Mouse (Mus musculus) embryo, embryonic 9.5 days (tissue): ENCODE measurements around the gene Ror2.
A peak's percentile ranks its signal among the peaks of the same experiment; 100 is the strongest.

Source experiments
- DNase-seq: peaks from one replicate; pipeline ENCODE4 v3.0.0-alpha.2; 2017; ENCODE audit errors: extremely low spot score

The Ror2 gene

DNA sequence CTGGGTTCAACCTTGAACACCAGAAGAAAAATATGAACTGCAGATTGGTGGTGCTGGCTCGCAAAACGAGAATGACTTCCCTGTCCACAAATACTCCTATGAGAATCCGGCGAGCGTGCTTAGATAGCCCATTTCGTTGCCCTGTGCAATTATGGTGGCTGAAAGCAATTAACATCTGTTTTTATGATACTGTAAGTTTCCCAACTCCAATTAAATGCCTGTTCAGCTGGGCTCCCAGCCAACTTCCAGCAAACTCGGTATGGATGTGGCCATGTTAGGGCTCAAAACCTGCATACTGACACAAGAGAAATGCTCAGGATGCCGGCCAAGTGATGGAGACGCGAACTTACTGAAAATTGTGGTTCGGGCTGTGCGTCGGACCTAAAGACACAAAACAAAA, 155.4 kb downstream of the Ror2 start:
- DNase-seq: no peak

DNA sequence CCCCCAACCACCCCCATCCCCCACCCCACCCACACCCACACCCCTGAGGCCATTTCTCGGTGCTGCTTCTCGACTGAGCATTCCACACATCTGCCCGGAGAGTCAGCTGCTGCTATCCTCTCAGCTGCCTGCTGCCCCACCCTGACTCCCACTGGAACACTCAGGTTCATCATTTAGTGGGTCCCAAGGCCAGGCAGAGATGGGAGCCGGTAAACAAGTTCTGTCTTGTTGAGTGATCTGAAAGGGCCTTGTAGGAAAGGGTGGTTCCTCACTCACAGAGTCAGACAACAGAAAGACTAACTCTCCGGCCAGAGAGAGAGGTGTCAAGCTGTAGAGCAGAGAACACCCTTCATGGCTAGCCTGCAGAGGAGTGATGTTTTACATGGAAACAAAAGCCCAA, 155.9 kb downstream of the Ror2 start:
- no peak for DNase-seq

DNA sequence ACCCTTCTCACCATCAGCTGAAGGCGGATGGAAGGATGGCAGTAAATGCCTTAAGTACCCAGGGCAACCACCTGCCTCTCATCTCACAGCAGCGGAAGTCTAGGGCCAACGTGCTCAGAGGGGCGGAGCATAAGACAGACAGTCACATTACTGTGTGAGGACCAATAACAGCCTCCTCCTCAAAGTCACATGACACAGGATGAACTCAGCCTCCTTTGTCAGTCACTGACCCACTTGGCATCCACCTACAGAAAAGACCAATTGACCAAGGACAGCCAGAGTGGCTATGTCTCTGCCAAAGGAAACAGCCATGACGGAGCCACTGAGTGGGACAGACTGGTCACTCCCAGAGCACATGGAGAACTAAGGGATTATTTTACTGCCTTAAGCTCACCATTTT, 160.3 kb downstream of the Ror2 start:
- DNase-seq: no peak

DNA sequence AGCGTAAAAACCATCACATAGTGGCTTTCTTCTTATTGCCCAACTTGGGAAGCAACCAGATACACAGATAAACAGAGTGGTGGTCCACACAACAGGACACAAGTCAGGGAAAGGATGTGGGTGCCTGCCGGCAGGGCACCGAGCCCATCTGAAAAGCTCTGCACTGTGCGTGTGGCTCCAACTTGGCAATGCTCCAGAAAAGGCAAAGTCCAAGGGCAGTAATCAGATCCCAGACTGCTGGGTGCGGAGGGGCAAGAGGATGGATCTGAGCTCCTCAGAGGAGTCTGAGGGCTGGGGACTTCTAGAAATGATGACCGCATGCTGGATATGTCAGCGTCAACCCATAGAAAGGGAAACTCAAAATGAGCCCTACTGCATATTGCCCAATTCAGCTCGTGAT, 163.8 kb downstream of the Ror2 start:
- DNase-seq: no peak

DNA sequence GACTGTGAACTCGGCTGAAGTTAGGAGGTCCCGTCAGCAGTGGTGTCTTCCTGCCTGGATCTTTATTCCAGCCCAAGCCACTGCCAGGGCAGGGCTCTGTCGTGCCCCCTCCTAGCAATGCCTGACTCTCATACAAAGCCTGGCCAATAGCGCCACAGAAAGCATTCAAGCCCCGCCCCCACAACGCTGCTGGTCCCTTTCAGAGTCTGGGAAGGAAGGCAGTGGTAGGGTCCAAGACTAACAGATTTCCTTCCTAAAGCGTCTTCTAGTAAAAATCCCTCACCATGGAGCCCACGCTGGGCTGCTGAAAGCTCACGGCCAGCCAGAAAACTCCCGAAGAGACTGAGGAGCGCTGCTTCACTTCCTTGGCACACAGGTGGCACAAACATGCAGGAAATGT, 165.0 kb downstream of the Ror2 start:
- DNase-seq: peak; percentile 35

DNA sequence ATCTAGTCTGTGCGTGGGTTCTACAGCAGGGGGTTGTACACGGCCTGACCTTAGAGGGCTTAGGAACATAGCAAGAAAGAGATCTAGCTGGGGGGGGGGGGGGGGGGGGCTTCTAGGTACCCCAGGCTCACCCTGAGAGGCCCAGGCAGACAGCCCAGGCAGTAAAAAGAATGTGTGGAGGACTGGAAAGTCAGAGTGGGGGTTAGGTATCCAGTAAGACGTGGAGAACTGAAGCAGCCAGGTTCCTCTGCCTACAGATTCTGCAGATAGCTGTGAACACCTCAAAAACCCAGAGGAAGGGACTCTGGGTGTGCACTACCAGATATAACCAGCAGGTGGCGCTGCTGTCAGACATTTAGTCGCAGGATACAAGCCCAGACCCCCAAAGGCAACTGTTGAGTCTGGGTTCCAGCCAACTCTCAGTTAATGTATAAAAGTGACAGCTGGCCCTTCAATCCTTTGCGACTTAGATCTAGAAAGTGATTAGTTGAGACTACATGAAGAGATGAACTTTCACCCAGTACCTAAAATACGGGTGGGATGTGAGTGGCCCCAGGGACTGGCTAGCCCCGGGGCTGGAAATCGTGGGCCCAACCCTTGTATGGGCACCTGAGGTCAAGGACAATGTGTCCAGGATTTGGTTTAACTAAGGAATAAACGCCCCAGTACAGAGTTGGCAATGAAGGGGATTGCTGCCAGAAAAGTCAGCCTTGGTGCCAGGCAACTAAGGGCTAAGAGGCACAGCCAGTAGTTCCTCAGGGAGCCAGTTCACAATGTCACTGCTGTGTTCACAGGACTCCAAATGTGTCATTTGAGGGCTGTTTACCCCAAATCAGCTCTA, 166.1 kb downstream of the Ror2 start:
- DNase-seq: peak; percentile 90

DNA sequence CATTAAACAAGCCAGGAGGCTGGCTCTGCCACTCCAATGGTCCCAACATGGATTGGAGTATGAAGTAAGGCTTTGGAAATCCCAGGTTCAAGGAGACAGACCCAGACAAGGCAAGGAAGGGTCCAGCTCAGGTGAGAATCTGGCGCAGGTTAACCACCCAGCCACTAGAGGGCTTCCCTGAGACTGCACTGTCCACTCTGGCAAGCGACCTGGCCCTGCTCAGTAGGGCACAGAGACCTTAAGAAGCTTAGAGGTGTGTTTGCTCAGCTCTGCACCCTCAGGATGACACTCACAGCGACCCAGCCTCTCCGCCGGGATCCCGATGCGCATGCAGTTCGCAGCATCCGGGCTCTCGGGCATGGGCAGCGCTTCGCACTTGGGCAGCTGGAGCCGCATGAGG, 167.5 kb downstream of the Ror2 start:
- no peak for DNase-seq

DNA sequence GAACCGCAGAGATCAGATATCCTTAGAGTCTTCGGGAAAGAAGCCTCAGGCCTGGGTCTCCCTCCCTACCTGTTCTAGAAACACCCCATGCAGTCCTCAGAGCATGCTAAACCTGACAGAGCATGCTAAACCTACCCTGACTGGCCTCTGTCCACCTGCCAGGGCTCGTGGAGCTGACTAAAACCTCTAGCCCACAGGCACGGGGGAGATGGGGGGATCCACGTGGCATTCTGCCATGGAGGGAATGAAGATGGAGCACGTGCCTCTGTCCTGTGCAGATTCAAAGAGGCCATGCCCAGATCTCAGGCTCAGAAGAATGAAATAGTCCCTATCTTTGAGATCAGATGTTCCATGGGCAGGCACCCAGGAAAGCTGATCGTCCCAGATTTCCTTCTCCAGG, 168.0 kb downstream of the Ror2 start:
- DNase-seq: no peak

DNA sequence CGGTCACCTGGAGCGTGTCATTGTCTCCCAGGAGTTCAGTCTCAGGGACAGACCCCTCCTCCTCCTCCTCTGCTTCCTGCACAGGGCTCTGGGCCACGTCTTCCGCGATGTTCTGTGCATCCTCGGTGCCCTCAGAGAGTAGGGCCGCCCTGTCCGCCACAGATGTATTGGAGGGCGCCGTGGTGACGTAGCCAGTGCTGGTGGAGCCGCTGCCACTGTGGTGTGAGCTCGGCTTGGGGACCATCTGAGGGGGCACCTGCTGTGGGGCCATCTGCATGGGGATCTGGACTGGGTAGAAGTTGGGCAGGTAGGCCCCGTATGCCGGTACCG, 175.7 kb downstream of the Ror2 start:
- no peak for DNase-seq

DNA sequence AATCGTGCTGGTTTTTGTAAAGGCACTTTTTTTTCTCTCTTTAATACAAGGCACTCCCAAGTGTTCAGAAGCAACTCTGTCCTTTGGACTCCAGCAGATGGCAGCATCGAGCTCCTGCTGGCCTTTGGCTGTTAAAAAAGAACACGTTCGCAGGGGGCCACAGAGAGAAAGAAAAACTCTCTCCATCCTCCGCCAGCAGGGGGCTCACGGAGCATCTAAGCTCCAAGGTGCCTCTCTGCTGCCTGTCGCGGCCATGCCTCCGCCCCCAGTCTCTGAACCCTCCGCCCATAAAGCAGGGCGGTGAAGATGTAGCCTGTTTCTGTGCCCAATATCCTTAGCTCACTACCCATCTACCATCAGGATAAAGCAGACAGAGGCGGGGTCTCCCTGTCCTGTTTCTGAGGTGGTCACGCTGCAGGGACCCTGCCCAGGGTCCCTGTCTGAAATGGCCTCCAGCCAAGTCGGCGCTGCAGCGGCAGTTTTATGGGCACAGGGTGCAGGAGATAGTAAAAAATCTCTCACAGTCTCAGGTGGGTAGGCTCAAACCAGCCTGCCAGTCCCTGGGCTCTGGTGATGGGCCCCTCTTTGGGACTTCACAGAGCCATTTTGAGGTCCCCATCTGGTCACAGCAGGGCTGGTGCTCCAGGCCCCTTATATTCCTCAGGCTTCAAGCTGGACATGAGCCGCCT, 176.2 kb downstream of the Ror2 start:
- peak; percentile 93 for DNase-seq

DNA sequence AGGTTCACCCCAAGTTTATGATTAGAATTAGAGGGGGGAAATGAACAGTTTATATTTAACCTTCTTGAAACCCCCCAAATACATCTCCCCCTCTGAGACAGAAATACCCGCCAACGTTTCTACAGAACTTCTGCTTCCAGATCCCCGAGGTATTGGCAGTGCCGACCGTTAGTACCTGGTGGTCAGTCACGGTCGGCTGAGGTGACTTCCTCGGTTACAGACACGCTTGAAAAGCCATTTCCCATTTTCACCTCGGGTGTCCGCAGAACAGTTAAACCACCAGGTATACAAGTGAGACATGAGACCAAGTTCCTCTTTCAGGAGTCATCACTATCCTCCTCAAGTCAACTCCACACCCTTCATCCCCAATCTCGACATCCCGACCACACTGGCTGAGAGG, 179.2 kb downstream of the Ror2 start:
- no peak for DNase-seq

DNA sequence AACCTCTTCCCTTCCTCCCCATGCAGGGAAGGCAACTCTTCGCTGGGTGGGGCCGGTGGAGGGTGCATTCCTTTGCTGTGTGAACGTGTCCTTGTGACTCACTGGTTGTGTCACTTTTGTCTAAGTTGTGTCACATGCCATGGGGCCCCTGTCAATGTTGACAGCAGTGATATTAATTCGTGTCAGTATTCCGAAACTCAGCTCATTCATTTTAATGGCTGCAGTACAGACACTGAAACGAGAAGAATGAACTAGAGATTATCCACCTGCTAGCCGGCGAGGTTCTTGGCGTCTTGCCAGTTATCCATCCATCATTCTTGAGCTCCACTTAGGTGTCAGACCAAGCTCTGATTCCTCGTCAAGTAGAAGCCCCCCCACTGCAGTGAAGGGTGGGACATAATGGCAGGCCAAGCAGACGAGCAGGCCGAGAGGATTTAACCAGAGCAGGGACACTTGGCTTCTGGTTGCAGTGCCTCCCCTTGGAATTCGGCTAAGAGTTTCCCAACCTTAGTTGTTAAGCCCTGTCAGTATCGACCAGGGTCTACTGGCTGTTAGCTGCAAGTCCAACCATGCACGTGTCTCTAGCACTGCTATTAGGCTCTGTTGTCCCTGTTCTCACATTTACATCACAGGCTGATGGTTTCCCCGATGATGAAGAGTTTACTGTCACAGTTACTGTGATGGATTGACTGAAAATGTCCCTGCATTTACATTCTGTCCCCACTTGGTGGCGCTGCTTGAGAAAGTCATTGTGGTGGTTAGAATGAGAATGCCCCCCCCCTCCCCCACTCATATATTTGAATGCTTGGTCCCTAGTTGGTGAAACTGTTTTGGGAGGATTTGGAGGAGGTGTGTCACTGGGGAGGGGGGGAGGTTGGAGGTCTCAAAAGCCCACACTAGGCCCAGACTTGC, 185.9 kb downstream of the Ror2 start:
- DNase-seq: no peak

DNA sequence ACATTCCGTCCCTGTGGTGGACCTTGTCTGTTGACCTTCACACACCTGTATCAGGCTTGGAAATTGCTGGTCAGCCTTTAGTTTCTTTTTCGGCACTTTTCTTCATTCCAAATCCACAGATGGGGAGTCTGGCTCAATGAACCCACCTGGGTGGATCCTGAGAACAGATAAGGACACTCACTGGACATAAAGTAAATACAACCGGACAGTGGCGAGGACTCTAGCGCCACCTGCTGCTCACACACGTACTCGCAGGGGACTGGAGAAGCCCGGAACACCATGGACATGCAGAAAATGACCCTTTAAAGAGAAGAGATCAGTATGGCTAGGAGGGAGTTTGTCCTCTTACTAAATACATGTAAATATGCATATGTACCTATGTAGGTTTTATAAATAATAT, 189.3 kb downstream of the Ror2 start:
- peak; percentile 79 for DNase-seq

DNA sequence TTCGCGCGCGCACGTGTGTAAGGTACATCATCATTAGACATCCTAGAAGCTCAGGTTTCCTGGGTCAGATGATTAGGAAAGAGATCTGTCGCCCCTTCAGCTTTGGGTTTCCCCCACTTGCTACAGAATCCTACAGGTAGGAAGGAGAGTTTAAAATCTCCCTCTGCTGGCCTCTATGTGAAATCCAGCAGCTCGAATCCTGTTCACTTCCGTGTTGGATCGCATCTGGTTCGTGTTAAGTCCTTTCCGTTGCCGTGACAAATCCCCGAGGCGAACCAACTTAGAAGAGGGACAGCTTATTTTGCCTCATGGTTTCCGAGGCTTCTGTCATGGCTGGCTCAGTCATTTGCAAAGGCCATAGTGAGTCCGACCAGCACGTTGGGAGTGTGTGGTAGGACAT, 190.7 kb downstream of the Ror2 start:
- DNase-seq: peak; percentile 32

DNA sequence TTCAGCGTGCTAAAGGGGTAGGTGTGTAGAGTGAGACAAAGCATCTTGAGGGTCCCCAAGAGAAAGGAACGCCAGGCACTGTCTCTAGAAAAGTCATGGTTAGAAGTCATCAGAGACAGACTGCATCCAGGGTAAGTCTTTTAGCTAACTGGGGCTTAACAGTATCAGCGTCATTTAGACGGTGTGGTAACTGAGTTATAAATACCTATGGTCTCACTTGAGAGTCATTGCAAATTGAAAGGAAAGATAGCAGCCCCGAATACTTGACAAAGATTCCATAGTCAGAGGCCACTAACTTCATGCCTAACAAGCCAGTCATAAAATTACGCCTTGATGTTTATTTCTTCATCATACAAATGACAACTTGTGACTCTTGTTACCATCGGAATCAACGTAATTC, 191.3 kb downstream of the Ror2 start:
- no peak for DNase-seq

DNA sequence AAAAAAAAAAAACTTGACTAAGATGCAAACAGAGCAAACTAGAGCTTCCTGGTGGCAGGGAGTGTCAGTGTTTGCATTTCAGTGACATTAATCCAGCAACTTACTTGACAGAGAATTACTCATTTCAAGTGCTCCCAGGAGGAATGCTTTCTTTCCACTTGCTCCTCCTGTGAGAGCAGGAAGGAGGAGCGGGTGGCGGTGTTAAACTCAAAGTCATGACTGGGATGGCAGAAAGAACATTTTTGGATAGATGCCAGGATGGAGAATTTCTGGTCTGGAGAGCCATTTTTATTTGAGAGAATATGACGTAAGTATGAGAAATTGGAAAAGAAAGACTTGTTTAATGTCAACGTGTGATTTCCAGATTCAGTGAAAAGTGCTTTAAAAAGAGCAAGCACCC, 192.5 kb downstream of the Ror2 start:
- no peak for DNase-seq

DNA sequence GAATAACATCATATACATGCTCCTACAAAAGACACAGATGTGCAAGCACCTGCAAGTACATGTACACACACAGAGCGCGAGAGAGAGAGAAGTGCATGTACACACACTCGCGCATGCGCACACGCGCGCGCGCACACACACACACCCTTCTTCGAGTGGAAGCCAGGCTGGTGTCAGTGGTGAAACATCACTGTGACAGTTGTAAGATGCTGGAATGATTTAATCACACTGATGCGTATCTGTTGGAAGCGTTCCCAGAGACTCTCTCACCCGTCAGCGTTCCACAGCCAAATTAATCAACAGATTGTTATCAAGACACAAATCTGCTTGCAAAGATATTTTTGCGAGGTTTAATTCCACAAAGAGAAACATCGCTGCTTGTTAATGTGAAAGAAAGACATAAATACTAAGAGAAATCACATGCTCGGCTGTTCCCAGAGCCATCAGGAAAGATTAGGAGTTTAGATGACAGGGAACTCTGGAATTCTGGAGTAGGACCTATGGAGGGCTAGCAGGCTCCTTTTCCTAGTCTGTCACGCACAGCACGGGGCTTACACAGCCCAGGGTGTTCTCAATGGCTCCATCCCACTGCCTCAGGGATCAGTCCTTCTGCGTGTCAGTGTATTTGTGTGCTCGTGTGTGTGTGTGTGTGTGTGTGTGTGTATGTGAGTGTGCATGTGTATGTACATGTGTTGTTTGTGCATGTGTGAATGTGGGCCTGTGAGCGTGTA, 199.2 kb downstream of the Ror2 start:
- DNase-seq: no peak

DNA sequence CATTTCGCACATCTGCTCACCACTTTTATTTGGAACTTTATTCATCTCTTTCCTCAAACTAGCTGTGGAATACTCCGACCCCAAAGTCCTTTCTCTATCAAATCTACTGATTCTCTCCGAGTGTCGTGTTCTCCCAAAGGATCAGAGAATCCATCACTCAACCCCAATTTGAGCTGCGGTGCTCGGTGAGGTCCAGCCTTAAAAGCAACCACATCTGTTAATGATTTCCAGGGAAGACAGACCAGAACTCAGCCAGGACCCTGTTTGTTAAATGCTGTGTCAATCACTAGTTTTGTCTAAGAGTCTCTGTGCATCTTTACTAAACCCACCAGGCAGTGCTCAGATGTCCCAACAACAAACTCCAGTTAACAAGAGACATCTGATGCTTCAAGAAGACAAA, 204.1 kb downstream of the Ror2 start:
- DNase-seq: no peak

DNA sequence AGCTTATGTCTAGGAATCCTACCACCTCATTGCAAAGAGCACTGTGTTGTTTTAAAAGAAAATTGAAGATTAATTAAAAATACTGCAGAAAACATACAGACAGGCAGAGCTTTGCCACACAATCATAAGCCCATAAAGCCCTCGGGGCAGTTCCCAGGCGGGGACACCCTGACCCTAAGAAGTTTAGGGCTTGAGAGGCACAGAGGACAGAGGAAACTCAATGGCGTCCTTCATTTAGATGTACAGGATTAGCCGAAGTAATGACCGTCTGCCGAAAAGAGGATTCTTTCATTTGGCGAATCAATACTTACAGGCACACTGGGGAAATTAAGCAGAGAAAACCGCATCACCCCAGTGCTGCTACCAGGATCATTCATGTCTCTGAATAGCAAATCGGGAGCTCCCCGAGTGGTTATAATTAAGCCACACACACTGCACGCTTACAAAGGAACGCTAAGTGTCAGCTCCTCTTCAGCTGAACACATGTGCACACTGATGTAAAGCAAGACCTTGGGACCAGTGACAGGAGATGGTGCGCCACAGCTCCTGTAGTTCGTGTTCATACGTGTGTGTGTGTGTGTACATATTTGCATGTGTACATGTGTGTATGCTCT, 208.1 kb downstream of the Ror2 start:
- DNase-seq: no peak

DNA sequence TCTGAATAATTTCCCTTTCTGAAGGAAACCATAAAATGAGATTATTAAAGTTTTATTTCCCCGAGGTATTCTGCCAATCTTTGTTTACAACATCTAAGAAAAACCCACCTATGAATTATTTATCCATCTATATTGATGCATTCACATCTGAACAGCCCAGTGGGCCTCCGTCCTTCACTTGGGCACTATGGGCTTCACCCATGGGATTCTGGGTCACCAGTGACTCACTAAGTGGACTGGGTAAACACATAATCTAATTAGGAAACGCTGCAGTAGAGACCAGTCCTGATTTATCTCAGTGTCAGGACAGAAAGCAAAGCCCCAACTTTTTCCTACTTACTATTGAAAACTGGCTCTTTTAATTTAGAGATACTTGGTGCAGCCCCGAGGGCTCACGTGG, 210.9 kb downstream of the Ror2 start:
- DNase-seq: no peak

DNA sequence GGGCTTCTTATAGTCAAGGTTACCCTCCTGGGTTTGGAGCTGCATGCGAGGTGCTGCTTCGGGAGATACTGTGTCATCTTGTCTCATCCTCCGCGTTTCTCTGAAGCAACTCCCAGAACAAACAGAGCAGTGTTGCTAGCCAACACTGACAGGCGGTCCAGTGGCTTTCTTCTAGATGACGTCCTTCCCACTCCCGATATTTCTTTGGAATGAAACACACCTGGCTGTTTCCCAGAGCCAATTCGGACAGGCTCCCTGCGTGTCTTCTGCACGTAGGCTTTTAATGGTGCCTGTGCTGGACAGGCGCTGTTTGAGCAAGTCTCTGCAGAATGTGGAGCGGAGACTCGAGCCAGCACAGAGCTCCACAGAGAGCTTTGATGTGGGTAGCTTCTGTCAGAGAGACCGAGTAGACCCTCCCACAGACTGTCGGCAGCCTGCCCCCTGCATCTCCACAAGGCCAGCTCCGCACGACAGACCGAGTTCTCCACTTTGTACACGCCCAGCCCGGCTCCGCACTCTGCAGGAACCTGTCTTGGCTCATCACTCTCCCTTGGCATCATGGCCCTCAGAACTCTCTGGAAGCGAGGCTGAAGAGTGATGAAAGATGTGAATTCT, 216.7 kb downstream of the Ror2 start:
- DNase-seq: no peak
